Mouse (Mus musculus): ENCODE measurements at regions not wholly inside any gene's neighbourhood (a gene's known extent, or its start where the extent isn't known, plus 50 kb on each side); places are given as distances from the start of the nearest gene placed in this dataset.

DNA sequence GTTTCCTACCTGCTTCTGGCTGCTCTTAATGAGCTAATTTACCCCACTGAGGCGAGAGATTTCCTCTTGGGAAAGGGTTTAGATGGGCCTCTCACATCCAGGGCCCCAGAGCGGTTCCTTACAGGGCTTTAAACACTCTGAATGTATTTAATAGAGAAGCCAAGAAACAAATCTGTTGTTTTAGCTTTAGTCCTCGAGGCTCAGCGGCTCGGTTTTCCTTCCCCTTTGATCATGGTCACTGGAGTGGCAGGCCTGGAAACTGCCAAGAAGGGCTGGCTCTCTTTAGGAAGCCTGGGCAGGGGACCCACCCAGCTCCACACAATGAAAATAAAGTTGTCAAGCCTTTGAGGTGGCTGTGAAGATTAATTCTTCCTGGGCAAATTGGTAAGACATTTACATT is 127.5 kb upstream of the Jag1 start:
- TF ChIP-seq CTCF (IDR thresholded peaks at IDR 0.05; ENCODE audit: low read depth) (no peak), EP300 (IDR thresholded peaks at IDR 0.05; ENCODE audit: low read depth) (no peak)

All from liver, embryonic 14.5 days (tissue).